Mouse (Mus musculus) neural tube, embryonic 11.5 days (tissue): ENCODE measurements around the gene AI837181. TPM values are rescaled to one million over a fixed set of nuclear protein-coding genes. Genes with fewer than 3 reads are reported as not detected.

Source experiments
- ATAC-seq: fragments of 200-750 bp; cut with Nextera tagmentation; 2 replicates; pipeline ENCODE4 v1.8.0; 2017; ENCODE audit warnings: moderate number of reproducible peaks, mild to moderate bottlenecking, moderate TSS enrichment, moderate library complexity; ENCODE audit not compliant: insufficient read depth, low FRiP score, low TSS enrichment
- DNase-seq: peaks from one replicate; pipeline ENCODE4 v3.0.0-alpha.2; 2015; ENCODE audit warnings: low spot score
- H3K27ac ChIP-seq: fragments of 300-500 bp; sonication (generic); 2 replicates; pipeline ENCODE4 v1.5.1; 2014; ENCODE audit warnings: low read depth, mild to moderate bottlenecking, low read length
- H3K27me3 ChIP-seq: fragments of 300-500 bp; sonication (generic); 2 replicates; pipeline ENCODE4 v1.6.1; 2014; ENCODE audit warnings: mild to moderate bottlenecking, low read length, mixed read lengths; ENCODE audit not compliant: control insufficient read depth, insufficient read depth
- H3K36me3 ChIP-seq: fragments of 300-500 bp; sonication (generic); 2 replicates; pipeline ENCODE4 v1.6.1; 2014; ENCODE audit warnings: mild to moderate bottlenecking, low read length, moderate library complexity, mixed read lengths; ENCODE audit not compliant: control insufficient read depth, insufficient read depth
- H3K4me1 ChIP-seq: fragments of 300-500 bp; sonication (generic); 2 replicates; pipeline ENCODE4 v1.6.1; 2014; ENCODE audit warnings: low read length, mixed read lengths; ENCODE audit not compliant: control insufficient read depth, insufficient read depth
- H3K4me2 ChIP-seq: fragments of 300-500 bp; sonication (generic); 2 replicates; pipeline ENCODE4 v1.6.1; 2014; ENCODE audit warnings: low read depth, mild to moderate bottlenecking, moderate library complexity
- H3K4me3 ChIP-seq: fragments of 300-500 bp; sonication (generic); 2 replicates; pipeline ENCODE4 v1.5.1; 2014; ENCODE audit warnings: low read depth, low read length
- H3K9ac ChIP-seq: fragments of 300-500 bp; sonication (generic); 2 replicates; pipeline ENCODE4 v1.6.1; 2014; ENCODE audit warnings: mild to moderate bottlenecking, low read length
- H3K9me3 ChIP-seq: fragments of 300-500 bp; sonication (generic); 2 replicates; pipeline ENCODE4 v1.6.1; 2016; ENCODE audit warnings: low read length; ENCODE audit not compliant: control insufficient read depth
- WGBS: fragments of 180-500 bp; shearing (Covaris S2); extraction: QIAGEN DNeasy Blood & Tissue Kit; methylation state at CpG from one replicate; pipeline ENCODE4 v1.1.7; 2014; 5-methylcytosine and 5-hydroxymethylcytosine counted together
- polyA plus RNA-seq: library from polyadenylated mRNA; unstranded; fragments of >200 nt; fragmentation: Nextera tagmentation; extraction: Ambion mirVana; gene quantifications from 2 replicates; pipeline ENCODE4 v1.2.1, GENCODE M21; 2014

AI837181 gene
- polyA plus RNA-seq, 1 experiment from 2014 or later, result 39.9 TPM

- no peaks in the 10 kb centered on the region for H3K9me3 ChIP-seq
- DNase-seq, result no peak
- peaks cover 5% of the 10 kb centered on the region; the same call in 1 of the 2 replicates for H3K4me1 ChIP-seq
- no peak overlapping the region for H3K27ac ChIP-seq
- H3K27me3 ChIP-seq, result no peaks in the 10 kb centered on the region
- H3K9ac ChIP-seq, result no peak overlapping the region; the same call in 1 of the 2 replicates
- 92% methylated on average over 13 of the region's 13 CpGs for WGBS
- no peak for ATAC-seq
- H3K36me3 ChIP-seq, result no peaks in the 10 kb centered on the region
- H3K4me3 ChIP-seq, result no peak overlapping the region
- 0 out of 2 replicates have a peak overlapping the region, but pooled peaks have one; percentile 9 for H3K4me2 ChIP-seq
Observed at GRCm38 (mm10) chr19:5408057-5409001, 16.6 kb upstream of the AI837181 start.

GRCm38 (mm10) chr19:5409068-5409467 lies 15.9 kb upstream of the AI837181 start:
- H3K36me3 ChIP-seq, result no peaks in the 10 kb centered on the region
- H3K27ac ChIP-seq, result no peak overlapping the region
- 79% methylated on average over 5 of the region's 5 CpGs for WGBS
- H3K4me3 ChIP-seq, result no peak overlapping the region
- no peaks in the 10 kb centered on the region for H3K9me3 ChIP-seq
- H3K27me3 ChIP-seq, result no peaks in the 10 kb centered on the region
- H3K4me2 ChIP-seq, result no peak overlapping the region
- DNase-seq, result no peak
- no peak for ATAC-seq
- H3K4me1 ChIP-seq, result peaks cover 5% of the 10 kb centered on the region; the same call in 1 of the 2 replicates
- no peak overlapping the region; the same call in 1 of the 2 replicates for H3K9ac ChIP-seq

GRCm38 (mm10) chr19:5410641-5411040 lies 14.3 kb upstream of the AI837181 start:
- 87% methylated on average over 5 of the region's 5 CpGs for WGBS

GRCm38 (mm10) chr19:5411961-5412360 lies 13.0 kb upstream of the AI837181 start:
- DNase-seq, result no peak
- no peak overlapping the region for H3K27ac ChIP-seq
- 68% methylated on average over 5 of the region's 5 CpGs for WGBS
- H3K9me3 ChIP-seq, result no peaks in the 10 kb centered on the region
- no peaks in the 10 kb centered on the region for H3K36me3 ChIP-seq
- no peak for ATAC-seq
- peaks cover 5% of the 10 kb centered on the region; the same call in 1 of the 2 replicates for H3K4me1 ChIP-seq
- H3K9ac ChIP-seq, result no peak overlapping the region
- H3K4me2 ChIP-seq, result no peak overlapping the region
- no peaks in the 10 kb centered on the region for H3K27me3 ChIP-seq
- H3K4me3 ChIP-seq, result no peak overlapping the region

More at GRCm38 (mm10) chr19:5410641-5411040, 14.3 kb upstream of the AI837181 start:
- H3K4me3 ChIP-seq, result no peak overlapping the region
- H3K36me3 ChIP-seq, result no peaks in the 10 kb centered on the region
- H3K9me3 ChIP-seq, result no peaks in the 10 kb centered on the region
- peaks cover 5% of the 10 kb centered on the region; the same call in 1 of the 2 replicates for H3K4me1 ChIP-seq
- no peak overlapping the region for H3K27ac ChIP-seq
- ATAC-seq (no peak), DNase-seq (no peak)
- no peak overlapping the region for H3K4me2 ChIP-seq
- no peak overlapping the region for H3K9ac ChIP-seq
- H3K27me3 ChIP-seq, result no peaks in the 10 kb centered on the region

- Histone ChIP-seq H3K36me3 (no peaks in the 10 kb centered on the region), H3K4me3 (no peak overlapping the region), H3K9ac (no peak overlapping the region), H3K27me3 (no peaks in the 10 kb centered on the region), H3K4me1 (no peaks in the 10 kb centered on the region), H3K4me2 (no peak overlapping the region), H3K9me3 (no peaks in the 10 kb centered on the region), H3K27ac (no peak overlapping the region)
- WGBS, result 77% methylated on average over 4 of the region's 4 CpGs
- DNase-seq (no peak), ATAC-seq (no peak)
Observed at GRCm38 (mm10) chr19:5413840-5414239, 11.1 kb upstream of the AI837181 start.

- Histone ChIP-seq H3K4me2 (no peak overlapping the region), H3K9ac (no peak overlapping the region), H3K9me3 (no peaks in the 10 kb centered on the region), H3K4me1 (no peaks in the 10 kb centered on the region), H3K36me3 (no peaks in the 10 kb centered on the region), H3K4me3 (no peak overlapping the region), H3K27ac (no peak overlapping the region), H3K27me3 (no peaks in the 10 kb centered on the region)
- WGBS, result 69% methylated on average over 2 of the region's 2 CpGs
- ATAC-seq (no peak), DNase-seq (no peak)
Observed at GRCm38 (mm10) chr19:5414534-5414957, 10.4 kb upstream of the AI837181 start.

GRCm38 (mm10) chr19:5418750-5419466 lies 6.0 kb upstream of the AI837181 start:
- Histone ChIP-seq H3K36me3 (peaks cover 7% of the 10 kb centered on the region), H3K4me3 (no peak overlapping the region), H3K4me1 (peaks cover 8% of the 10 kb centered on the region), H3K9me3 (no peaks in the 10 kb centered on the region), H3K9ac (no peak overlapping the region), H3K27ac (no peak overlapping the region), H3K27me3 (no peaks in the 10 kb centered on the region), H3K4me2 (no peak overlapping the region)
- DNase-seq (no peak), ATAC-seq (no peak)
- WGBS, result 95% methylated on average over 7 of the region's 8 CpGs

- no peak overlapping the region for H3K9ac ChIP-seq
- no peak overlapping the region for H3K4me3 ChIP-seq
- WGBS, result 94% methylated on average over 9 of the region's 9 CpGs
- no peaks in the 10 kb centered on the region for H3K9me3 ChIP-seq
- no peak overlapping the region for H3K27ac ChIP-seq
- peaks cover 10% of the 10 kb centered on the region for H3K4me1 ChIP-seq
- H3K27me3 ChIP-seq, result no peaks in the 10 kb centered on the region
- DNase-seq (no peak), ATAC-seq (no peak)
- H3K4me2 ChIP-seq, result no peak overlapping the region
- H3K36me3 ChIP-seq, result peaks cover 7% of the 10 kb centered on the region
Observed at GRCm38 (mm10) chr19:5419630-5420029, 5.3 kb upstream of the AI837181 start.
